Mouse (Mus musculus) CD4-positive naive resting alpha-beta T cell, adult 76 days (primary cell): ENCODE results near the gene Capn15. TPM values are rescaled to one million over a fixed set of nuclear protein-coding genes. Genes with fewer than 3 reads are reported as not detected.

Experiments
- total RNA-seq: library from RNA; stranded (reverse); gene quantifications from one replicate; pipeline ENCODE4 v1.2.4, GENCODE M21; 2023

The Capn15 gene
- 33.7 TPM for total RNA-seq

DNA sequence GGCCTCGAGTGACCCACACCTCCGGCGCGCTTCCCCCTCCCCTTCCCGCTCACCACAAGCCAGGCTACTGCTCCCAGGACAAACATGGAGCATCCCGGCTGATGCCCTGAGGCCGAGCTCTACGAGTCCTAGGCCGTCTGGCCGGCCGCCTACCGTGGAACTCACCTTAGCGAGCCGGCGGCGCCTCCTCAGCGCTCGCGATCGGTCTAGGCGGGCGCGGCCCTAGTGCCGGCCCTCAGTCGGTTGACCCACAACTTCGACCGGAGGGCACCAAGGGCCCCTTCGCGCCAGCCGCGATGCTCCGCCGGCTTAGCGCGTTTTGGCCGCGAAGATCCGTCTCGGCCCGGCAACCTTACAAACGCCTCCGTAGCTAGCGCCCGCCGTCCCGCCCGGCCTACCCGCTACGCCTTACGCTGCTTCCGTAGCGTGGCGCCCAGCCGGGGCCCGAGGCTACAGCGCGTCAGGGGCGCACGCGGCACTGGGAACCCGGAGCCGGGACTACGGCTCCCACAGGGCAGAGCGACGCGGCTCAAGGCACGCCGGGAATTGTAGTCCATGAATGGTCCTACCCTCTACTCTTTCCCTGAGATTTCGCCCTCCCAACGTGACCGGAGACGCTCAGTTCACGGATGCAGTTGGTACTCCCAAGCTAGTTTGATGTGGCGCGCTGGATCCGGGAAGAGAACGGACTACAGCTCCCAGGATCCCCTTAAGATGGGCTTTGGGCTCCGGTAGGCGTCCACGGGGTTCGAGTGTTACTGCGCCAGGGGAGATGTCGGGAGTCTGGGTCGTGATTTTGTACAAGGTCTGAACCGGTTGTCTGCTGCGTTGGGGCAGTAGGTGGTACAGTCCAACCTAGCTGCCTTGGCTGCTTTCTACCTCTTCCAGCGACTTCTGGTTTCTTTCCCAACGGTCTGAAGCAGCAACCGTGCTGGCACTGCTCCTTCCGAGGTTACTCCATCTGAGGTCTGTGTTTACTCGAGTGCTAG, at the start of gene Capn15:
Gene Capn15, minus strand, starts transcription at position 491 of the 989 bp plus-strand sequence.

DNA sequence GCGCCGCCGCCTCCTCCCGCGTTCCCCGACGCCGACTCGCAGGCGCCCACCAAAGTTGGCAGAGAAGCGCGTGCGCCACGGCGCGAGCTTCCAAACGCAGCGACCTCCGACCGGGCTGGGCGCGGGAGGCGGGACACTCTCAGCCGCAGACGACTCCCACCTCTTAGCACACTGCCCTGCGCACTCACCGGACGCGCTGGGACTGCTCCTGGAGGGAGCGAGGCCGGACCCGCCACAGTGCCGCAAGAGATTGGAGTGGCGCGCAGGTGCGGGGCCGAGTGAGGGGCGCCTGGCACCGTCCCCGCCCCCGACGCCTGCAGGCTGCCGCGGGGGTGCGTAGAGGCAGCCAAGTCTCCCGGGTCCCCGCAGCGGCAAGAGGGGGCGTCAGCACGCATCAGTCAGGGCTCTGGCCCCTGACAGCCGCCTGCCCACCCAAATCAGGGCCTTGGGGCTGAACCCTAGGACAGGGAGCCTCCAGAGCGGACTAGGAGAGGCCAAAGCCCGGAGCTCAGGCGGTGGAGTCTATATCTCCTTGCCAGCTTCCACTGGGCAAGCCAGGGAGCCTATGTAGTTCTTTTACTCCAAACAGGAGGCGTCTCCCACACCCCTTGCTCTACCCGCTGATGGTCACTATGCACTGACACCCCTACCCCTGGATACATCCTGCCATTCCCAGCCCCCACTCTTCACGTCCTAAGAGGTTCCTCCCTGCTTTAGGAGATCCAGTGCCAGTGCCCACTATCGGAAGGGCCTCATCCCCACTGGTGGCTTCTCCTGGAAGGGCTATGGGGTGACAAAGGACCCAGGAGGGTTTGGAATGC, 33.6 kb downstream of the Capn15 start, which contains the start of gene A930017K11Rik:
Gene A930017K11Rik, minus strand, starts transcription at position 763 of the 821 bp plus-strand sequence.

DNA sequence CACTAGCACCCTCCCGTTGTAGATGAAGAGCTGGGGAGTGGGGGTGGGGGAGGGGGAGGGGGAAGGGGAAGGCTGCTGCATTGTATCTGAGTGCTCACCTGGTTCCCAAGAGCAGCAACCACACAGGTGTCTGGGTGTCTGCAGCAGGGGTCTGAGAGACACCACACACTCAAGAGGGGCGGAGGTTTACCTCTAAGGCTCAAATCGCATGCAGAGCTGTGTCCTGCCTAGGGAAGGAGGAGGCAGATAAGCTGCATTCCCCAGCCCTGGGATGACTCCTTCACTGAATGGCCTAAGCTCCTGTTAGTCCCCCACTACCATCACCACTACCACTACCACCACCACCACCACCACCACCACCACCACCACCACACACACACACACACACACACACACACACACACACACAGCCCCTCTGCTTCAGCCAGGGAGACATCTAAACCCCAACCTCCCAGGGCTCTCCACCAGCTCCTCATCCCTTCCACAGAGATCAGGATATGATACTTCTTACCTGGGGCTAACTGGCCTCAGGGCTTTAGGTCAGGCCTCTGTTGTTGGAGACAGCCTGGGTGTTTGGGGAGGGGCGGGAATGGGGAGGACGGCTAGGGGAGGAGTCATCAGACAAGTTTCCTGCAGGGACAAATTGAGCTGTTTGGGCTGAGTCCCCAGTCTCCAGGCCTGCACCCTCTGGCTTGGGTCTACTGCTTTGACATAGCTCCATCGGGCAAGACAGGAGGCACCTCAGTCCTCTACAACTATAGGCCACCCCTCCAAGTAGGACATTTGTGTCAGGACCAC, 41.0 kb downstream of the Capn15 start, which contains the start of the genes Pigq and Nhlrc4:
Gene Pigq, minus strand, starts transcription at position 571 of the 798 bp plus-strand sequence.
Gene Nhlrc4, minus strand, starts transcription at position 596 of the 798 bp plus-strand sequence.

DNA sequence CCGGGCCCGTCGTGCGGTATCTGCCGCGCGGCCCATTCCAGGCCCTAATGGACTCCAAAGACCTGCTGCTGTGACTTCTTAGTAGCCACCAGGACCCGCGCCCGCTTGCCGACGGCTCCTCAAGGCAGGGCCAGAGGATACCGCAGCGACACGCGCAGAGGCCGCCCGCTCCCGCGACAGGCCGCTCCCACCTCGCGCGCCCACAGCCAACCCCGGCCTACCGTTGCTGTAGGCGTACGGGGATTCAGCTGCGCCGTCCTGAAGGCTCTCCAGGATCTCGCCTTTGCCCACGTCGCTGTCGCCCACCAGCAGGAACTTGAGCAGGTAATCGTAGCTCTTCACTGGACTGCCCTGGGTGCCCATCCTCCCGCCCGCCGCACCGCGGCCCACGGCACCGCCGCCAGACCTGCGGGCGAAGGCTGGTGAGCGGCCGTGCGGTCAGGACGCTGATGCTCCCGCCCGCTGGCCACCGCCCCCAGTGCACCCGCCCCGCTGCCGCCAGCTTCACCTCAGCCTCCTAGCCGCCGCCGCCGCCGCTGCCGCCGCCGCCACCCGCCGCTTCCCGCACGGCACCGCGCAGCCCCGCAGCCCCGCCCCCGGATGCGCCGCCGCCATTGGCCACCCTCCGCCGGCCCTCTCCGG, 66.3 kb downstream of the Capn15 start, which contains the start of gene Rab40c:
Gene Rab40c, minus strand, starts transcription at position 584 of the 642 bp plus-strand sequence.

Other genes starting within 250 kb of the Capn15 start
- gene Mslnl, start 249.8 kb downstream of the Capn15 start, total RNA-seq: not detected
- not detected for gene Msln, start 231.4 kb downstream of the Capn15 start, total RNA-seq
- gene Narfl, start 212.0 kb downstream of the Capn15 start, total RNA-seq: 20.5 TPM
- gene Haghl, start 200.1 kb downstream of the Capn15 start, total RNA-seq: 19.6 TPM
- not detected for gene Ccdc78, start 199.2 kb downstream of the Capn15 start, total RNA-seq
- 53.8 TPM for gene Fam173a, start 192.9 kb downstream of the Capn15 start, total RNA-seq
- gene AC134908.4, start 190.1 kb downstream of the Capn15 start, total RNA-seq: not detected
- 19.9 TPM for gene Metrn, start 188.7 kb downstream of the Capn15 start, total RNA-seq
- not detected for gene Fbxl16, start 176.7 kb downstream of the Capn15 start, total RNA-seq
- gene Wdr24, start 162.2 kb downstream of the Capn15 start, total RNA-seq: 16.9 TPM
- 26.5 TPM for gene Jmjd8, start 156.9 kb downstream of the Capn15 start, total RNA-seq
- gene Stub1, start 152.4 kb downstream of the Capn15 start, total RNA-seq: 49.0 TPM
- 5.6 TPM for gene Rhbdl1, start 148.5 kb downstream of the Capn15 start, total RNA-seq
- 13.2 TPM for gene Gm20683, start 144.0 kb downstream of the Capn15 start, total RNA-seq
- gene Rhot2, start 140.9 kb downstream of the Capn15 start, total RNA-seq: 66.5 TPM
- gene Wdr90, start 124.3 kb downstream of the Capn15 start, total RNA-seq: 27.2 TPM
- gene Mcrip2, start 117.0 kb downstream of the Capn15 start, total RNA-seq: 6.3 TPM
- 20.1 TPM for gene Mettl26, start 110.7 kb downstream of the Capn15 start, total RNA-seq
- gene Wfikkn1, start 104.9 kb downstream of the Capn15 start, total RNA-seq: 7.4 TPM
- gene Rab40c, start 66.1 kb downstream of the Capn15 start, total RNA-seq: 19.1 TPM
- 51.5 TPM for gene Pigq, start 40.9 kb downstream of the Capn15 start, total RNA-seq
- not detected for gene Nhlrc4, start 40.8 kb downstream of the Capn15 start, total RNA-seq
- 0.21 TPM for gene A930017K11Rik, start 33.2 kb downstream of the Capn15 start, total RNA-seq
- 18.5 TPM for gene Rab11fip3, start 83.8 kb upstream of the Capn15 start, total RNA-seq
- 5.0 TPM for gene Decr2, start 104.5 kb upstream of the Capn15 start, total RNA-seq
- 3.9 TPM for gene Nme4, start 109.8 kb upstream of the Capn15 start, total RNA-seq
- gene Tmem8, start 127.5 kb upstream of the Capn15 start, total RNA-seq: 24.2 TPM
- gene Mrpl28, start 137.7 kb upstream of the Capn15 start, total RNA-seq: 33.3 TPM
- 110 TPM for gene Axin1, start 152.9 kb upstream of the Capn15 start, total RNA-seq
- gene Pdia2, start 213.3 kb upstream of the Capn15 start, total RNA-seq: not detected
- 30.2 TPM for gene Rgs11, start 217.2 kb upstream of the Capn15 start, total RNA-seq
- not detected for gene Arhgdig, start 222.0 kb upstream of the Capn15 start, total RNA-seq